In the genomic region with DNA sequence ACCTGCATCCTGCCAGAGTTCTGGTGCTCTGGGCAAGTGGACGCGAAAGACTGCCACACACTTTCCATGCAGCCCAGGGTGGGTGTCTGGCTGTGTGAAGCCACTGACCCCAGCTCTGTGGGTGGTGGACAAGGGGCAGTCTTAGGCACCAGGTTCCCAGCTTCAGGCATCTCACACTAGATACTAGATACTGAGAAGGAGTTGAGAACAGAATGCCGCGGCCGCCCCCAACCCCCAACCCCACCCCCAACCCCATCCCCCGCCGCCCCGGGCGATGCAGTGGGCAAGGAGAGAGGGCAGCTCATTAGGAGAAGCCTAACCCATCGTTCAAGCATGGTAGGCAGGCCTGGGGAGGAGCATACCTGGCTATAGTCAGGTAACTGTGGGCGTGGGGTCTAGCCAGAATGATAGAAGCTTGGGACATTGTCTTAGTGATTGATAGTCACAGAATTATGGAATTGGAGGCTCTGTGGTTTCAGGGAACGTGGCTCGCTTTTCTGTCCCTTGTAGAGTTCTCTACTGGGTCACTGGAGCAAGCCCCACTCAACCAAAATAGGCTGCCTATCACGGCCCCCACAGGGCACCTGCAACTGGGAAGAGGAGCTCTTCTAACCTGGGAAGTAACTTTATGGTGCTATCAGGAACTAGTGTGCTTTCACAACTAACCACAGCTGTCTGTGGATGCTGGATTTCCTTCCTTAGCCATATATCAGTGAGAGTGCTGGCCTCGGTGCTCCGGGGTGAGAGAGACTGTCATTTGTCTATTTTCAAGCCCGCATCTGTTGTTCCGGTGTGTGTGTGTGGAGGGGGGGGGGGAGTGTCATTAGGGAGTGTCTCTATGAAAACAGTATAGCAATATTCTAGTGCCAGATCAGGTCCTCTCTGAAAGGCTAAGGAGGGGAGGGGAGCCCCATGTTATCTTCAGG, we compare ENCODE assay signal across 9 mouse cellular contexts. TPM values are rescaled to one million over a fixed set of nuclear protein-coding genes. Genes with fewer than 3 reads are reported as not detected.
DNase-seq lines count a peak whose midpoint lies in the region; ATAC-seq and TF ChIP-seq lines count a peak whose summit lies in the region.
"Had no signal": no experiment of that assay in that cellular context is flagged by ENCODE, and none has a peak within 500 bp of the region (broad histone marks: within the 10 kb centered on the region; RNA-seq: fewer than 3 reads in every experiment).

No protein-coding gene starts in this region.

- DNase-seq in hindbrain, postnatal 0 days (ENCODE audit: low spot score) = no peak
- no peak for DNase-seq in ovary, postnatal 36 days (ENCODE audit: low spot score)
- DNase-seq in testis, postnatal 10 days (ENCODE audit: low spot score) = no peak
- no peak for DNase-seq in natural killer cell, adult 2 months (ENCODE audit: low spot score in 2 of 2)
- DNase-seq: cerebellum, adult 2 months had no signal

- TF ChIP-seq POLR2A in bone marrow macrophage, adult 2 months (IDR thresholded peaks at IDR 0.05; ENCODE audit: borderline replicate concordance, low read depth, low read length) = no peak

- no peaks in the 10 kb centered on the region for H3K27me3 ChIP-seq in hindbrain, embryonic 15.5 days
- H3K27me3 ChIP-seq in hindbrain, postnatal 0 days (ENCODE audit: insufficient read depth, low read length) = no peaks in the 10 kb centered on the region
- H3K27me3 ChIP-seq in megakaryocyte, embryonic 14.5 days (replicated peaks) = no peaks in the 10 kb centered on the region

- no peaks in the 10 kb centered on the region for H3K36me3 ChIP-seq in hindbrain, embryonic 15.5 days
- no peaks in the 10 kb centered on the region for H3K36me3 ChIP-seq in hindbrain, postnatal 0 days (ENCODE audit: insufficient read depth, low read length)
- H3K36me3 ChIP-seq in megakaryocyte, embryonic 14.5 days (replicated peaks; ENCODE audit: low read length) = no peaks in the 10 kb centered on the region

- 0 out of 2 replicates have a peak overlapping the region, but pooled peaks have one; percentile 16 for H3K4me2 ChIP-seq in hindbrain, embryonic 15.5 days
- no peak overlapping the region for H3K4me2 ChIP-seq in hindbrain, postnatal 0 days (ENCODE audit: low read depth, low read length)

- H3K27ac ChIP-seq in hindbrain, embryonic 15.5 days (replicated peaks) = no peak overlapping the region
- H3K27ac ChIP-seq in hindbrain, postnatal 0 days = no peak overlapping the region
- no peak overlapping the region for H3K27ac ChIP-seq in bone marrow macrophage, adult 2 months (ENCODE audit: insufficient read depth, low read depth, low read length)

- no peak for ATAC-seq in hindbrain, embryonic 15.5 days (ENCODE audit: low FRiP score, low read depth)
- no peak for ATAC-seq in hindbrain, postnatal 0 days
- ATAC-seq in granulocyte monocyte progenitor cell, adult 5-6 weeks (replicated peaks; ENCODE audit: poor library complexity, severe bottlenecking) = peak; percentile 81

- H3K9me3 ChIP-seq in hindbrain, embryonic 15.5 days = no peaks in the 10 kb centered on the region
- no peaks in the 10 kb centered on the region for H3K9me3 ChIP-seq in hindbrain, postnatal 0 days (ENCODE audit: low read length)
- H3K9me3 ChIP-seq in megakaryocyte, embryonic 14.5 days = no peaks in the 10 kb centered on the region

- H3K4me3 ChIP-seq in hindbrain, embryonic 15.5 days = no peak overlapping the region
- no peak overlapping the region for H3K4me3 ChIP-seq in hindbrain, postnatal 0 days (ENCODE audit: low read length)
- peak overlapping the region; percentile 51 for H3K4me3 ChIP-seq in bone marrow macrophage, adult 2 months (ENCODE audit: insufficient read depth, low read length)
- H3K4me3 ChIP-seq in megakaryocyte, embryonic 14.5 days (replicated peaks) = peak overlapping the region; percentile 89

- no peak overlapping the region for H3K9ac ChIP-seq in hindbrain, embryonic 15.5 days
- H3K9ac ChIP-seq in hindbrain, postnatal 0 days (replicated peaks; ENCODE audit: low read length) = no peak overlapping the region

- no peaks in the 10 kb centered on the region for H3K4me1 ChIP-seq in hindbrain, embryonic 15.5 days (replicated peaks)
- H3K4me1 ChIP-seq in hindbrain, postnatal 0 days (ENCODE audit: insufficient read depth, low read length) = no peaks in the 10 kb centered on the region
- H3K4me1 ChIP-seq in bone marrow macrophage, adult 2 months (ENCODE audit: control insufficient read depth, insufficient read depth, low read length) = peaks cover 11% of the 10 kb centered on the region
- H3K4me1 ChIP-seq in megakaryocyte, embryonic 14.5 days = peaks cover 78% of the 10 kb centered on the region

- WGBS in hindbrain, embryonic 15.5 days = 61% methylated on average over 18 of the region's 18 CpGs
- 65% methylated on average over 18 of the region's 18 CpGs for WGBS in hindbrain, postnatal 0 days

- no peak for TF ChIP-seq CTCF in hindbrain, postnatal 0 days (IDR thresholded peaks at IDR 0.05; ENCODE audit: low read depth)
- TF ChIP-seq CTCF in bone marrow macrophage, adult 2 months (IDR thresholded peaks at IDR 0.05; ENCODE audit: low read depth, low read length) = no peak

RNA-seq across cellular contexts. Expression of a gene that starts 50.2 kb away (rescaled TPM):
- 6.7 and 7.3 TPM in 2 replicates for polyA plus RNA-seq in hindbrain, embryonic 15.5 days (2015; fragmentation: Nextera tagmentation; extraction: Ambion mirVana)
- total RNA-seq in hindbrain, postnatal 0 days (2014; rRNA removed) = 3.9 and 4.1 TPM in 2 replicates
- polyA plus RNA-seq in hindbrain, postnatal 0 days (2015; fragmentation: Nextera tagmentation; extraction: Ambion mirVana) = 3.4 and 3.6 TPM in 2 replicates
- polyA plus RNA-seq in bone marrow macrophage, adult 2 months (2012; ENCODE audit: insufficient read depth, insufficient read length, missing spikeins) = 59.0 and 61.3 TPM in 2 replicates
- total RNA-seq in granulocyte monocyte progenitor cell, adult 5-6 weeks (2014; fragmentation: Nextera tagmentation) = 30.2 and 37.9 TPM in 2 replicates
- 21.4 and 29.6 TPM in 2 replicates for total RNA-seq in granulocyte monocyte progenitor cell, adult 5-6 weeks (2017)
- 7.0 and 10.9 TPM in 2 replicates for polyA plus RNA-seq in megakaryocyte, embryonic 14.5 days (2012; ENCODE audit: insufficient read depth, low replicate concordance)

RNA-seq across cellular contexts. Expression of a gene that starts 54.6 kb away (rescaled TPM):
- 63.7 and 66.1 TPM in 2 replicates for polyA plus RNA-seq in hindbrain, embryonic 15.5 days (2015; fragmentation: Nextera tagmentation; extraction: Ambion mirVana)
- total RNA-seq in hindbrain, postnatal 0 days (2014; rRNA removed) = 15.9 and 21.4 TPM in 2 replicates
- 51.9 and 52.1 TPM in 2 replicates for polyA plus RNA-seq in hindbrain, postnatal 0 days (2015; fragmentation: Nextera tagmentation; extraction: Ambion mirVana)
- 27.4 and 28.9 TPM in 2 replicates for polyA plus RNA-seq in bone marrow macrophage, adult 2 months (2012; ENCODE audit: insufficient read depth, insufficient read length, missing spikeins)
- total RNA-seq in granulocyte monocyte progenitor cell, adult 5-6 weeks (2014; fragmentation: Nextera tagmentation) = 56.0 and 71.4 TPM in 2 replicates
- total RNA-seq in granulocyte monocyte progenitor cell, adult 5-6 weeks (2017) = 166 and 248 TPM in 2 replicates
- polyA plus RNA-seq in megakaryocyte, embryonic 14.5 days (2012; ENCODE audit: insufficient read depth, low replicate concordance) = 1.3 TPM in 1 of 2 replicates, not detected in the other

Comparison
In these comparisons a context has a peak if more than half of its experiments do, and no peak if none do; other contexts are left out.
1. H3K4me3 ChIP-seq: peak in bone marrow macrophage, adult 2 months (single experiment) and megakaryocyte, embryonic 14.5 days (single experiment); none in hindbrain, embryonic 15.5 days (single experiment) and hindbrain, postnatal 0 days (single experiment).
2. RNA of a gene that starts 54.6 kb away (polyA plus RNA-seq): 63.7 to 66.1 TPM in hindbrain, embryonic 15.5 days, 51.9 to 52.1 TPM in hindbrain, postnatal 0 days and 27.4 to 28.9 TPM in bone marrow macrophage, adult 2 months; 1.3 TPM in megakaryocyte, embryonic 14.5 days; every median in the first group is over 10 times any median in the second.